Mouse (Mus musculus): ENCODE measurements around the gene Ptpn4.

Ptpn4 gene

GRCm38 (mm10) chr1:119804586-119804985 is 32.8 kb downstream of the Ptpn4 start:
- DNase-seq, result no peak

GRCm38 (mm10) chr1:119795174-119795573 is 42.2 kb downstream of the Ptpn4 start:
- no peak for DNase-seq

GRCm38 (mm10) chr1:119794342-119794741 is 43.1 kb downstream of the Ptpn4 start:
- DNase-seq, result no peak

DNA sequence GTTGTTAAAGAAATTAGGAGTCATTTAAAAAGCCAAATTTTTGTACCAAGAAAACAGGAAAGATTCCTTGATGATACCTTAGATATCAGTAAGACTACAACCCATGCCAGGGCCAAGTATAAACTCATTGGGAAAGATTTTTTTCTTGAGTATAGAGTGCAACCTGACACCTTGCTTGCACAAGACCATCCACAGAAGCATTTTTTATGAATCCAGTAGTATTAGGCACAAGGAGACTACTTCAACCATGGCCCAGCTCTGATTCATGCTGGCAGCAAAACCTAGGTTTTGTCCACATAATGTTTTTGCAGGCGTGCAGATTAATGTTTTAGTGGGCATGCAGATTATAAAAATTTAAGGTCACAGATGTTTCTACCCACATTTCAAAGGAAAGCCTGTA is 46.8 kb downstream of the Ptpn4 start:
- no peak for DNase-seq

DNA sequence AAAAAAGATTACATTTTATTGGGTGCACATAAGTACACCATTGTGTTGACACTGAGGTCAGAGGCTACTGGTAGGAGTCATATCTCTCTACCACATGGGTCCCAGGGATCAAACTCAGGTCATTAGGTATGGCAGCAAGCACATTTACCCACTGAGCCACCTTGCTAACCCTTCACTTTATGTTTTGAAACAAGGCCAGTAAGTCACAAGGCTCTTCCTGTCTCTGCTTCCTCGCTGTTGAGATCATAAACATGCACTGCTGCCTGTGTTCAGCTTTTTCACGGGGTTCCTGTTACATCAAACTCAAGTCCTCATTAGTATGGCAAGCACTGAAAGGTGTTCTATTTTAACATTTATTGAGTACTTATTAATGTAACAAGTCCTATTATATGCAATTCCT is 61.5 kb downstream of the Ptpn4 start:
- DNase-seq, result no peak

DNA sequence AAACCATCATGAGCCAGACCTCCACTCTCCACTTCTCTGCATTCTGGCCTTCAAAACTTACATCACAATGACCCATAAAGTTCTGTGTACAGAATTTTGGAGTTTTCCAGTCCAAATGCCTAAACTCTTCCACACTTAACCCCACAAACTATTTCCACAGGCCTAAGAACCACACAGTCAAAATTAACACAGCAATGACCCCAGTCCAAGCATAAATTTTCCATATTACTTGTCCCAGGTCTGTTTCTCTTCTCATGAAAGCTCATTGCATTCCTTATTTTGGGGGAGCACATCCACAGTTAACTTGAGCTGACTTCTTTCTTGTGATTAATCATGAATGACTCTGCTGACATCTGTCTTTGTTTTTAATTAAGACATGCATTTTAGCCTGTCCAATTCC is 101.7 kb downstream of the Ptpn4 start:
- no peak for DNase-seq

DNA sequence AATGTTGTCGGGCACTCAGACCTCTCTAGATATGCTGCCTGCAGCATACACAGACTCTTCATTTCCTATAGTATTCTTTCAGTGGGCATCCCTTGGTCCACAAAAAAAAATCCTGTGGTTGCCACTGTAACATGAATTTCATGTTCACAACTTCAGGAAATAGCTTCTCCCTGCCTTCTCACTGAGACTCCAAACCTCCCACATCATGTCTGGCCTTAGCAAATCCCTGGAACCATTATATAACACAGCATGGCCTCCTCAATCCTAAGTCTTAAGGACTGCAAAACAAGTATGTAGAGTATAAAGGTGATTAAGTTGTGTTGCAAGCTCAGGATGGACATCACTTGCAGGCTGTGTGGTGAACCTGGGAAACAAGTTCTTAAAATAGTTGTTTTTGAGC is 102.6 kb downstream of the Ptpn4 start:
- no peak for DNase-seq

- no peak for DNase-seq
These were observed 106.2 kb downstream of the Ptpn4 start for GRCm38 (mm10) chr1:119731166-119731565.

DNA sequence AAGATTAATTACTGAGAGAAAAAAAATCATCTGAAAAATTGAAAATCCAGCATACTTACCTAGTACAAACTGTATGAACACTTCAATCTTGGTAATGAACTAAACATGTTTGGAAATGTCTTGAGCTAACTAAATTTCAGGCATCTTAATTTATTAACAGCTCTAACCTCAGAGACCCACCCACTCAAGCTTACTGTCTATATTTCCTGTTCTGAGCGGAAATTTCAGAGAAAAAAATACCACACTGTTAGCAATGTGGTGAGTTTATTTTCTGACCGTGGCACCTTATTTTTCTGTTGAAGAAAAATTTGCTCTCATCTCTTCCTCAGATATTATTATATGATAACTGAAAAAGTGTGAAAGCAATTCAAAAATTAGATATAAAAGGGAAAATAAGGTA is 124.4 kb downstream of the Ptpn4 start:
- DNase-seq, result no peak

GRCm38 (mm10) chr1:119706471-119707217 is 130.8 kb downstream of the Ptpn4 start:
- no peak for DNase-seq

DNA sequence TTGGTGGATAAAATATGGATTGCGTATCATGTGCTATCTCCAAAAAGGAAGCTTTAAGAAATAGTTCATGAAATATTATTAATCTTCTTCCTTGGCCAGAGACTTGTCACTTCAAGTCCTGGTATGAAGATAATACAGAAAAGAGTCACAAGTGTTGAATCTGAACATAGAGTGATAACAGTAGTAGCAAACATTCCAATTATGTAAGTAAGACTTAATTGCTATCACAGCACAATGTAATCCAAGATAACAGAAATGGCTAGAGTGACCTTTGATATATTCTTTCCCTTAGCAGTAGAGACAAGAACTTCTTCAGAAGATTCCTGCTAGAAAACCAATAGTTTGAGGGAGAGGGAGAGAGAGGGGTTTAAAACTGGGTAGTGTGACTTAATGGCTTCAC is 140.6 kb downstream of the Ptpn4 start:
- no peak for DNase-seq

DNA sequence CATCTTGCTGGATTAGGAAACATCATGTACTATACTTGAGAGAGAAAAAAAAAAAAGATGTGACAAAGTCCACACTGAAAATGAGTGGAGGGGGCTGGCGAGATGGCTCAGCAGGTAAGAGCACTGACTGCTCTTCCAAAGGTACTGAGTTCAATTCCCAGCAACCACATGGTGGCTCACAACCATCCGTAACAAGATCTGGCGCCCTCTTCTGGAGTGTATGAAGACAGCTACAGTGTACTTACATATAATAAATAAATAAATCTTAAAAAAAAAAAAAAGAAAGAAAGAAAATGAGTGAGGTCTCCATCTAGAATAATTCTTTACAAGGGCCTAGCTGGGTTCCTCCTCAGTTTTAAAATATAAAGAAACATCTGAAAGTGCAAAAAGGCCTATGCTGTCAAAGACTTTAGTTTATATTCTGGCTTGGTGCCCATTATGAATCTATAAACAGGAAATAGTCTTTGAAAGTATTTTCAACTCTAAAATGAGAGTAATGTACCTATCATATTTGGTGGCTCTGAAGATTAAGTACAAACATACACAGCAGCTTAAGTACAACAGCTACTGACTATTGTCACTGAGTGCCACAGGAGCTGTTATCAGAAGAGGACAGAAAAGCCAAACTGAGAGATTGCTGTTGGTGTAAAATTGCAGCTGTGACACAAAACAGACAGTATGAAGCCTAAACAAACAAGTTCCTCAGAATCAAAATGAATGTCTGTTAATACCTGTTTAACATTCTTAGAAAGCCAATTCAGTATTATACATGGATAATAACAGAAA is 151.4 kb downstream of the Ptpn4 start:
- DNase-seq, result no peak

DNA sequence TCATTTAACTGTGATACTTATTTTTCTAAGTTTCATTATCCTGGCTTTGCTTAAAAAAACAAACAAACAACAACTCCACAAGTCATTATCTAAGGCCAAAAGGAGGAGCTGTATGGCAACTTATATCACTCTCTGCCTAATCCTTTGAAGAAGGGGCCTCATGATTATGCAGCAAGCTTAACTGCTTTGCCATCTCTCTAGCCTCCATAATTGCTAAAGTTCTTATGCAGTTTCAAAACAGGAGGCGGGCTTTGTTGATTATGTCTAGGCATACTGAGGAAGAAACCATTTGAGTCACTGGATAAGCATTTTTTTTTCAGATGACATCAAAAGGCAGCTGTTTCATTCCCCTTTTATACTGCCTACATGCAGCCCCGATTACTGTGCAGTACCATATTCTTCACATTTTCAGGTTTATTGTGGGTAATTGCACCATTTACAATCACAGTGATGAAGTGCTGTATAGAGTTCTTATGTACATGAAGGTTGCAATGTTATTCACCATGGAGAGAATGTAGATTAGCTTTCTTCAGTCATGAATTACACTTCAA is 155.7 kb downstream of the Ptpn4 start:
- DNase-seq, result no peak

DNA sequence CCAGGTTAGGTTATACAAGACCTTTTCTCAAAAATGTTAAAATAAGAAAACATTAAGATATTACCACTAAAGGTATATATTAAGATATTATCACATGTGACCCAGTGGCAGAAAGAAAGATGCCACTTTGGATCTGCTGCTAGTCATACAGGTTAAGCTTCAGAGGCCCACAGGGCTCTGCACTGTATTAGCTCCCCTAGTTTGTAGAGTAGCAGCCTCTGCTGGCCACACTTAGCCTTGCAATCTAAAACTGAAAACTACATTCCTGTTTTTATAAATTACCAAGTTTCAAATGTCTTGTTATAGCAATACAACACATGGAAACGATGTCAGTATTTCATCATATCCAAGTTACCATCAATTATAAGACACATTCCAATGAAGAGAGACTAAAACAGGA is 162.4 kb downstream of the Ptpn4 start:
- no peak for DNase-seq

DNA sequence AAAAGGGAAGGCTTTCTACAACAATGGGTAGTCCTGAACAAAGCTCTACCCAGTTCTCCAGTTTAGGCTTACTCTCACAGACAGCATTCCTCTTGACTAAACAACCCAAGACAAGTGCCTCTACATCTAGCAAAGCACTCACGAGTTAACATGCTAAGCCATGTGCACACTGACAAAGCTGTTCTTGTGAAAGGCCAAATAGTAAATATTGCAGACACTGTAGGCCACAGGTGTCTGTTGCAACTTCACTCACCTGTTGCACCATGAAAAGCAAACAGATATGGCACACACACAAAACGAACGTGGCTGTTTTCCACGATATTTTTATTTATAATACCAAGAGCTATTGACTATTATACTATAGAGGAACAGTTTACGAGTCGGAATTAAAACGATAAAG is 170.5 kb downstream of the Ptpn4 start:
- no peak for DNase-seq

DNA sequence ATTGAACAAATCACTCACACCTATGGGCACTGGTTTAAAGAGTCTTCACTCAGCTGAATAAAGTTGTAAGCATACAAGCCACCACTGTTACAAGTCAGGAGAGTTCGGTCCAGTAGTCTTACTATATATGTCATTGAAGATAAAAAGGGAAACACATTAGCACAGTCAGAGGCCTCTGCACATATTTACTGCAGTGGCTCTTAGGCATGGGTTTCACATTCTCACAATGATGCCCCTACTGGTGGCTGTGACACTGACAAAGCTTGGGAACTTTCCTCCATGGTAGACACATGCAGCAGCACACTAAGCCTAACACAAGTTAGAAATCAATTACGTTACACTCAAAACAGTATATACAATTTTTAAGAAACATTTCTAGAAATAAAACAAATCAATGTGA is 183.1 kb downstream of the Ptpn4 start:
- no peak for DNase-seq

DNA sequence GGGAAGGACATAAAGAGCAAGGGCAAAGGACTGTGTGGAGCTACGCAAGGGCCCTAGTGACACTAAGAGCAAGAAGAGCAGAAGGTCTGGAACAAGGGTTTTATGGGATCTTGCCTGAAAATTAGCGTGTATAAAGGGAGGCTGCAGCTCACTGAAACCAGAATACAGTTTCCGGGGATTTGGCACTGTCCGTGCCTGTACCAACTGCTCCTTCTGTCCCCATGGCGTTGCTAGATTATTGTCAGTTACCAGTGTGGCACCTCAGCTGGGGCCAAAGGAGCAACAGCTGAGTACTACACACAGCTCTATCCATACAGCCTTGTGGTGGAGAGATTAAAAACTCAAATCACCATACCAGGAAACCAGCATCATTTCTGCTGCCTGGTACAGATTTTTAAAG is 187.0 kb downstream of the Ptpn4 start:
- no peak for DNase-seq

DNA sequence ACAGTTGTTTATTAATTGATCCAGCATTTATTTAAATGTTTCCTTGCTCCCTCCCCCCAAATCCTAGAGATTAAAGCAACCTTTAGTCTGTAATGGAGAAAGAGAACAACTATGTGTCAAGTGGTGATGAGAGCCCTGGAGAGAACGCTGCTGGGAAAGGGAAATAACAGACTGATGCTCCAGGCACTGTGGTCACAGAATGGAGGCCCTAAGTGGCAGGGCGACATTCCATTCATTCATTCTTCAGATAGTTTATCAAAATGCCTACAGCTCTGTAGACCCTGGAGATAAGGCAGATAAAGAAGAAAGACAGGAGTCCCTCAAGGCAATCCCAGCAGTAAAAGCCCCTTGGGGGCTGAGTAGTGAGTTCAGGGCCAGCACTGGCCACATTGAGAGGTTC is 187.8 kb downstream of the Ptpn4 start:
- no peak for DNase-seq

GRCm38 (mm10) chr1:119648205-119649111 is 189.0 kb downstream of the Ptpn4 start, which contains the start of gene Epb41l5:
Gene Epb41l5 (minus strand): TSS chr1:119649000.
- peak; percentile 57 to 64 for DNase-seq

DNA sequence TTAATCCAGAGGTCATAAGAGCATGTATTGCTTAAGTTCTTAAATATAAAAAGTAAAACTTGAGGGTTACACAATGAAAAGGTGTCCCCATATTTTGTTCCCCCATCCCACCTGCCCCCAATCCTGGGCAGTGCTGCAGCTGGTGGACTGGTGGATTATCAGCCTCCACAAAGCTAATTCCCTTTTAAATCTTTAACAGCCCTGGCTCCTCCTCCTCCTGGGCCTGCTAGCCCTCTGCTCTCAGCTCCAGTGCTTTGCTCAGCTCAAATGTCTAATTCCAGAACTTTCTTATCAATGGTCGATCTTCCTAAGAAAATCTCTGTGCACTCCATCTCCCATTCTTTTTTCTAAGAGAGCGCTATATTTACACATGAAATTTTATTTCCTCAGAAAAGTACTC is 191.1 kb downstream of the Ptpn4 start:
- DNase-seq, result no peak

DNA sequence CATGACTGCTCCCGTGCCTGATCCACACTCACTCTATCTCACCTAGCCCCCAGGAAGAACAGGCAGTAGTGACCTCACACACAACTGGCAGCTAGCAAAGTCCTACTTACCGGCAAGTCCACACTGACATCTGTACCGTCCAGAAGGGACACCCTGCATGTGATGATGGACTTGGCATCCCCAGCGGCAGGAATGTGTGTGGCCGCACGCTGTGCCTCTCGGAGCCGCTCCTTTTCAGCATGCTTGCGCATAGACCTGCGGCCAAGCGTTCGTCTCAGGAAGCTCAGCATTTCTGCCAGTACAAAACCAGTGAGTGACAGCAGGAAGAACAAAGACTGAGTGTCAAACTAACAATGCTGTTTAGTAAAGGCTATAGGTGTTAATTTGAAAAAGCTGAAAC is 195.0 kb downstream of the Ptpn4 start:
- no peak for DNase-seq

DNA sequence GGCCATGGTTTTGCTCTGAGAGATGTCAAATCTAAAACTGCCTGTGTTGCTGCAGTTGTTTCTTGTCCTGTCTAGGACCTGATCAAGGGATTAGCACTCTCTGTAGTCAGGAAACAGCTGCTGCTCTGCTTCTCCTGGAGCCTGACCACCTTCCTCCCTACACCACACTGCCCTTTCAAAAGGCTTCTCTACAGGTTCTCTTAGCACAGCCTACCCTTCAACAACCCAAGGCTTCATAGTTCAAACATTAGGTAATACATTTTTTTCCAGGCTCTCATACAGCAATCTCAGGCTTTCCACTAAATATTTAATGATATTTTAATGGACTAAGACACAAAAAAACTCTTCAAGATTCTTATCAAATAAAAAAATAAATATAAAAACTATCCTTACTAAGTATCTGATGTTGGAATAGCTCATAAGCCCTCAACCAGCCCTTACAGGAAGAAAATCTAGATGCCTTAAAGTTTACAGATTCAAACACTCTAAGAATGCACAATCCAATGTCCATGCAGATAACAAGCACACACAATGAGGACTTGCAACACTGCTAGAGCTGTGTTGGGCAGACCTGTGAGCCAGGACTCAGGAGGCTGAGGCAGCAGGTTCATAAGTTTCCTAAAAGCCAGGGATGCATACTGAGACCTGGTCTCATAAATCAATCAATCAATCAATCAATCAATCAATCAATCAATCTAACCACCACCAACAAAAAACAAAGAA is 196.2 kb downstream of the Ptpn4 start:
- DNase-seq, result no peak
